Mouse (Mus musculus) neural tube, embryonic 12.5 days (tissue): ENCODE results near the gene Ssx9. TPM values are rescaled to one million over a fixed set of nuclear protein-coding genes. Genes with fewer than 3 reads are reported as not detected.
"Not testable (repeated sequence)": the region's sequence is repeated elsewhere in the genome, so short reads cannot be mapped to it uniquely, and the experiment has no call there.

Experiments used
- ATAC-seq: fragments of 200-750 bp; cut with Nextera tagmentation; 2 replicates; pipeline ENCODE4 v1.8.0; 2017; ENCODE audit warnings: low read depth, mild to moderate bottlenecking, moderate TSS enrichment, moderate library complexity; ENCODE audit not compliant: low FRiP score
- H3K27ac ChIP-seq: fragments of 300-500 bp; sonication (generic); 2 replicates; pipeline ENCODE4 v1.5.1; 2016
- H3K27me3 ChIP-seq: fragments of 300-500 bp; sonication (generic); replicated peaks from 2 replicates; pipeline ENCODE4 v1.6.1; 2016; ENCODE audit warnings: mild to moderate bottlenecking
- H3K36me3 ChIP-seq: fragments of 300-500 bp; sonication (generic); 2 replicates; pipeline ENCODE4 v1.6.1; 2016; ENCODE audit warnings: mild to moderate bottlenecking
- H3K4me1 ChIP-seq: fragments of 300-500 bp; sonication (generic); 2 replicates; pipeline ENCODE4 v1.6.1; 2016
- H3K4me2 ChIP-seq: fragments of 300-500 bp; sonication (generic); replicated peaks from 2 replicates; pipeline ENCODE4 v1.6.1; 2016; ENCODE audit warnings: mild to moderate bottlenecking
- H3K4me3 ChIP-seq: fragments of 300-500 bp; sonication (generic); 2 replicates; pipeline ENCODE4 v1.5.1; 2016
- H3K9ac ChIP-seq: fragments of 300-500 bp; sonication (generic); 2 replicates; pipeline ENCODE4 v1.6.1; 2016; ENCODE audit warnings: mild to moderate bottlenecking
- H3K9me3 ChIP-seq: fragments of 300-500 bp; sonication (generic); 2 replicates; pipeline ENCODE4 v1.6.1; 2016; ENCODE audit warnings: mild to moderate bottlenecking
- WGBS: fragments of 180-500 bp; shearing (Covaris S2); methylation state at CpG from one replicate; pipeline ENCODE4 v1.1.7; 2016; 5-methylcytosine and 5-hydroxymethylcytosine counted together
- polyA plus RNA-seq: library from polyadenylated mRNA; unstranded; fragments of >200 nt; fragmentation: Nextera tagmentation; extraction: Ambion mirVana; gene quantifications from 2 replicates; pipeline ENCODE4 v1.2.1, GENCODE M21; 2016

The Ssx9 gene
- polyA plus RNA-seq, result not detected in 2 replicates

GRCm38 (mm10) chrX:8748132-8748531, at the start of gene Ssx9:
Ssx9 (plus strand) TSS chrX:8748432.
- H3K27me3 ChIP-seq, result not testable (repeated sequence)
- 72% methylated on average over 2 of the region's 2 CpGs for WGBS

DNA sequence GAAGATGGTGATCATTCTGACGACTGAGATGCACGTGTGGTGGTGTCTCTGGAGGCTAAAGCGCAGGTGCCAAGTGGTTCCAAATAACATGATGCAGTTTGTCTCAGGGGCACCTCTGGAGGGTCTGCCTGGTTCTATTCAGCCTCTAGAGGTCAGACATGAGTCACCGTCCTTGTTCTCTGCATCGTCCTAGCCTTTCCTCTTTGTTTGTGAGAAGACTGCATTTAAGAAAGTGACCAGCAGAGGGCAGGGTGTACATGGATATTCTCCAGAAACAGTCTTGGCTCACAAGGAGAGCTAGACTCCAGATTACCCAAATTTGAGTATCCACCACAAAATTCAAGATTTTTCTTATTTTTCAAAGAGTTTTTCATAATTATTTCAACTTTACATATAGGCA, 15.3 kb upstream of the Ssx9 start:
- no peaks in the 10 kb centered on the region for H3K36me3 ChIP-seq
- H3K4me1 ChIP-seq, result no peaks in the 10 kb centered on the region
- H3K27me3 ChIP-seq, result no peaks in the 10 kb centered on the region
- no peak overlapping the region for H3K9ac ChIP-seq
- no peak overlapping the region for H3K27ac ChIP-seq
- H3K4me3 ChIP-seq, result no peak overlapping the region
- H3K9me3 ChIP-seq, result no peaks in the 10 kb centered on the region
- no peak overlapping the region for H3K4me2 ChIP-seq
- no peak for ATAC-seq
- WGBS, result 55% methylated on average over 5 of the region's 5 CpGs

More at GRCm38 (mm10) chrX:8748132-8748531, at the start of gene Ssx9:
- H3K4me2 ChIP-seq, ATAC-seq, H3K36me3 ChIP-seq, H3K9ac ChIP-seq, H3K4me3 ChIP-seq, H3K4me1 ChIP-seq, H3K27ac ChIP-seq, H3K9me3 ChIP-seq: not testable (repeated sequence)

DNA sequence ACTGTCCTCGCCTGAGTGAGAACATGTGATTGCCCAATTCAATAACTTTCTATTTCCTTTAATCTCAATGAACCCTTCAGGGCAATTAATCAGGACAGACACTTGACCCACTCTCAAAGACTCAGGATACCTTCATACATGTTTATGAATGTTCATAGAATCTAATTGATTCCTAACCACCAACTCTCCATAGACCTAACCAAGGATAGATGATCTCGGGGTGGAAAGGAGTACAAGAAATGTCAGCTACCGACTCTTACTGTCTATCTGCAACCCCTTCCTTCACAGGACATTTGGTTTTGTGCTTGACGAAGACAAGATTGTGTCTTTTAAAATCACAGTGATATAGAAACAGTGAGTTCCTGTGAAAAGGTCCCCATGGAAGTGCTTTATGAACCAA, 55.2 kb downstream of the Ssx9 start, which contains the start of gene Ssxb5:
Gene Ssxb5, plus strand, starts transcription at position 301 of the 400 bp plus-strand sequence.
- WGBS, result 83% methylated on average over 4 of the region's 4 CpGs
- H3K4me2 ChIP-seq, H3K4me1 ChIP-seq, H3K36me3 ChIP-seq, H3K9ac ChIP-seq, ATAC-seq, H3K27me3 ChIP-seq, H3K9me3 ChIP-seq, H3K27ac ChIP-seq, H3K4me3 ChIP-seq: not testable (repeated sequence)

Other genes with a start within 250 kb of the Ssx9 start
- not detected in 2 replicates for gene Gm14459, start 223.5 kb upstream of the Ssx9 start, polyA plus RNA-seq
- gene Ssxb6, start 200.2 kb upstream of the Ssx9 start, polyA plus RNA-seq, result not detected in 2 replicates
- not detected in 2 replicates for gene Ssxb3, start 156.6 kb upstream of the Ssx9 start, polyA plus RNA-seq
- not detected in 2 replicates for gene Ssxb8, start 57.6 kb upstream of the Ssx9 start, polyA plus RNA-seq
- not detected in 2 replicates for gene Ssxb5, start 55.3 kb downstream of the Ssx9 start, polyA plus RNA-seq
- not detected in 2 replicates for gene Gm6592, start 95.6 kb downstream of the Ssx9 start, polyA plus RNA-seq
- not detected in 2 replicates for gene Gm5751, start 125.8 kb downstream of the Ssx9 start, polyA plus RNA-seq
- 15.5 and 17.8 TPM in 2 replicates for gene B630019K06Rik, start 143.9 kb downstream of the Ssx9 start, polyA plus RNA-seq
- not detected in 2 replicates for gene Fthl17b, start 214.5 kb downstream of the Ssx9 start, polyA plus RNA-seq
- not detected in 2 replicates for gene Fthl17c, start 228.1 kb downstream of the Ssx9 start, polyA plus RNA-seq
- not detected in 2 replicates for gene Fthl17d, start 238.3 kb downstream of the Ssx9 start, polyA plus RNA-seq